Mouse (Mus musculus): Measurements from ENCODE around the gene Fank1. TPM values are rescaled to one million over a fixed set of nuclear protein-coding genes. Genes with fewer than 3 reads are reported as not detected.

Fank1 gene
- polyA plus RNA-seq, 1 experiment from 2014 or later, result 6.6 TPM

- no peaks in the 10 kb centered on the region for H3K9me3 ChIP-seq (replicated peaks)
- no peaks in the 10 kb centered on the region for H3K27me3 ChIP-seq
- no peaks in the 10 kb centered on the region for H3K36me3 ChIP-seq
- no peak overlapping the region for H3K27ac ChIP-seq (replicated peaks)
- no peak for ATAC-seq (ENCODE audit: insufficient number of reproducible peaks, low FRiP score, low TSS enrichment, low read depth)
- H3K4me3 ChIP-seq (replicated peaks), result no peak overlapping the region
- H3K4me2 ChIP-seq (replicated peaks), result no peak overlapping the region
- no peak overlapping the region for H3K9ac ChIP-seq
- 72% methylated on average over 5 of the region's 5 CpGs for WGBS
- no peaks in the 10 kb centered on the region for H3K4me1 ChIP-seq
Measured at GRCm38 (mm10) chr7:133768517-133768916, 8.1 kb upstream of the Fank1 start.

GRCm38 (mm10) chr7:133775179-133775578 is 1.5 kb upstream of the Fank1 start:
- Histone ChIP-seq H3K9ac (no peak overlapping the region), H3K36me3 (no peaks in the 10 kb centered on the region), H3K27me3 (0 out of 2 replicates have a peak, but pooled peaks cover 4% of the 10 kb centered on the region), H3K9me3 (replicated peaks) (no peaks in the 10 kb centered on the region), H3K4me3 (replicated peaks) (0 out of 2 replicates have a peak overlapping the region, but pooled peaks have one; percentile 80), H3K27ac (replicated peaks) (no peak overlapping the region), H3K4me1 (peaks cover 13% of the 10 kb centered on the region; the same call in 1 of the 2 replicates), H3K4me2 (replicated peaks) (no peak overlapping the region)
- ATAC-seq (ENCODE audit: insufficient number of reproducible peaks, low FRiP score, low TSS enrichment, low read depth), result no peak
- 81% methylated on average over 5 of the region's 5 CpGs for WGBS

- H3K4me3 ChIP-seq (replicated peaks), result peak overlapping the region; percentile 80
- H3K4me1 ChIP-seq, result peaks cover 13% of the 10 kb centered on the region; the same call in 1 of the 2 replicates
- no peak overlapping the region for H3K27ac ChIP-seq (replicated peaks)
- H3K36me3 ChIP-seq, result no peaks in the 10 kb centered on the region
- ATAC-seq (ENCODE audit: insufficient number of reproducible peaks, low FRiP score, low TSS enrichment, low read depth), result peak; percentile 39
- H3K9ac ChIP-seq, result peak overlapping the region; percentile 54
- 0 out of 2 replicates have a peak, but pooled peaks cover 4% of the 10 kb centered on the region for H3K27me3 ChIP-seq
- peak overlapping the region; percentile 86 for H3K4me2 ChIP-seq (replicated peaks)
- 3% methylated on average over 38 of the region's 38 CpGs for WGBS
- H3K9me3 ChIP-seq (replicated peaks), result no peaks in the 10 kb centered on the region
Measured at GRCm38 (mm10) chr7:133775796-133776625, 650 bp upstream of the Fank1 start.

GRCm38 (mm10) chr7:133781583-133781982 is 4.9 kb downstream of the Fank1 start:
- no peak overlapping the region for H3K4me2 ChIP-seq (replicated peaks)
- no peak for ATAC-seq (ENCODE audit: insufficient number of reproducible peaks, low FRiP score, low TSS enrichment, low read depth)
- H3K9ac ChIP-seq, result no peak overlapping the region
- no peaks in the 10 kb centered on the region for H3K27me3 ChIP-seq
- no peaks in the 10 kb centered on the region for H3K4me1 ChIP-seq
- no peak overlapping the region for H3K27ac ChIP-seq (replicated peaks)
- no peak overlapping the region for H3K4me3 ChIP-seq (replicated peaks)
- H3K9me3 ChIP-seq (replicated peaks), result no peaks in the 10 kb centered on the region
- 68% methylated on average over 6 of the region's 6 CpGs for WGBS
- no peaks in the 10 kb centered on the region for H3K36me3 ChIP-seq

GRCm38 (mm10) chr7:133781991-133782390 is 5.3 kb downstream of the Fank1 start:
- 51% methylated on average over 6 of the region's 6 CpGs for WGBS
- no peaks in the 10 kb centered on the region for H3K4me1 ChIP-seq
- H3K27me3 ChIP-seq, result no peaks in the 10 kb centered on the region
- H3K4me3 ChIP-seq (replicated peaks), result no peak overlapping the region
- H3K27ac ChIP-seq (replicated peaks), result no peak overlapping the region
- ATAC-seq (ENCODE audit: insufficient number of reproducible peaks, low FRiP score, low TSS enrichment, low read depth), result no peak
- no peaks in the 10 kb centered on the region for H3K36me3 ChIP-seq
- no peaks in the 10 kb centered on the region for H3K9me3 ChIP-seq (replicated peaks)
- H3K4me2 ChIP-seq (replicated peaks), result no peak overlapping the region
- no peak overlapping the region for H3K9ac ChIP-seq

GRCm38 (mm10) chr7:133782717-133783435 is 6.2 kb downstream of the Fank1 start, which contains the start of gene Dhx32:
Dhx32 (minus strand) TSS chr7:133782726.
- Histone ChIP-seq H3K36me3 (no peaks in the 10 kb centered on the region), H3K9ac (no peak within 1 kb of the TSS), H3K27me3 (no peaks in the 10 kb centered on the region), H3K9me3 (replicated peaks) (no peaks in the 10 kb centered on the region), H3K4me1 (no peaks in the 10 kb centered on the region), H3K27ac (replicated peaks) (no peak within 1 kb of the TSS; the same call in 1 of the 2 replicates), H3K4me2 (replicated peaks) (no peak within 1 kb of the TSS), H3K4me3 (replicated peaks) (no peak within 1 kb of the TSS)
- WGBS, result 20% methylated on average over 18 of the region's 18 CpGs
- 0 out of 2 replicates have a peak, but pooled peaks have one; percentile 51 for ATAC-seq (ENCODE audit: insufficient number of reproducible peaks, low FRiP score, low TSS enrichment, low read depth)

- Histone ChIP-seq H3K27me3 (no peaks in the 10 kb centered on the region), H3K4me1 (no peaks in the 10 kb centered on the region), H3K9ac (no peak overlapping the region), H3K4me3 (replicated peaks) (no peak overlapping the region), H3K4me2 (replicated peaks) (no peak overlapping the region), H3K9me3 (replicated peaks) (no peaks in the 10 kb centered on the region), H3K27ac (replicated peaks) (no peak overlapping the region), H3K36me3 (no peaks in the 10 kb centered on the region)
- 80% methylated on average over 6 of the region's 6 CpGs for WGBS
- ATAC-seq (ENCODE audit: insufficient number of reproducible peaks, low FRiP score, low TSS enrichment, low read depth), result no peak
Measured at GRCm38 (mm10) chr7:133787571-133787970, 10.9 kb downstream of the Fank1 start.

- H3K9me3 ChIP-seq (replicated peaks), result no peaks in the 10 kb centered on the region
- 67% methylated on average over 3 of the region's 3 CpGs for WGBS
- no peak overlapping the region for H3K27ac ChIP-seq (replicated peaks)
- no peak overlapping the region for H3K9ac ChIP-seq
- H3K27me3 ChIP-seq, result no peaks in the 10 kb centered on the region
- H3K4me2 ChIP-seq (replicated peaks), result no peak overlapping the region
- no peak for ATAC-seq (ENCODE audit: insufficient number of reproducible peaks, low FRiP score, low TSS enrichment, low read depth)
- no peaks in the 10 kb centered on the region for H3K36me3 ChIP-seq
- no peaks in the 10 kb centered on the region for H3K4me1 ChIP-seq
- H3K4me3 ChIP-seq (replicated peaks), result no peak overlapping the region
Measured at GRCm38 (mm10) chr7:133788147-133788546, 11.5 kb downstream of the Fank1 start.

- Histone ChIP-seq H3K4me1 (peaks cover 6% of the 10 kb centered on the region), H3K4me2 (replicated peaks) (no peak overlapping the region), H3K9ac (no peak overlapping the region), H3K9me3 (replicated peaks) (no peaks in the 10 kb centered on the region), H3K27me3 (no peaks in the 10 kb centered on the region), H3K27ac (replicated peaks) (no peak overlapping the region), H3K4me3 (replicated peaks) (no peak overlapping the region), H3K36me3 (no peaks in the 10 kb centered on the region)
- WGBS, result 91% methylated on average over 4 of the region's 4 CpGs
- no peak for ATAC-seq (ENCODE audit: insufficient number of reproducible peaks, low FRiP score, low TSS enrichment, low read depth)
Measured at GRCm38 (mm10) chr7:133790171-133790570, 13.5 kb downstream of the Fank1 start.

GRCm38 (mm10) chr7:133790608-133791229 is 14.1 kb downstream of the Fank1 start:
- Histone ChIP-seq H3K27ac (replicated peaks) (no peak overlapping the region), H3K36me3 (no peaks in the 10 kb centered on the region), H3K4me3 (replicated peaks) (no peak overlapping the region), H3K9me3 (replicated peaks) (no peaks in the 10 kb centered on the region), H3K27me3 (no peaks in the 10 kb centered on the region), H3K4me1 (peaks cover 6% of the 10 kb centered on the region), H3K4me2 (replicated peaks) (no peak overlapping the region), H3K9ac (no peak overlapping the region)
- no peak for ATAC-seq (ENCODE audit: insufficient number of reproducible peaks, low FRiP score, low TSS enrichment, low read depth)
- 84% methylated on average over 4 of the region's 4 CpGs for WGBS

- H3K36me3 ChIP-seq, result no peaks in the 10 kb centered on the region
- ATAC-seq (ENCODE audit: insufficient number of reproducible peaks, low FRiP score, low TSS enrichment, low read depth), result no peak
- no peak overlapping the region for H3K4me2 ChIP-seq (replicated peaks)
- H3K9me3 ChIP-seq (replicated peaks), result no peaks in the 10 kb centered on the region
- no peak overlapping the region for H3K4me3 ChIP-seq (replicated peaks)
- no peak overlapping the region for H3K27ac ChIP-seq (replicated peaks)
- peaks cover 6% of the 10 kb centered on the region for H3K4me1 ChIP-seq
- WGBS, result 22% methylated on average over 1 of the region's 1 CpGs
- no peaks in the 10 kb centered on the region for H3K27me3 ChIP-seq
- H3K9ac ChIP-seq, result no peak overlapping the region
Measured at GRCm38 (mm10) chr7:133792771-133793170, 16.1 kb downstream of the Fank1 start.

Measured in embryonic facial prominence, embryonic 15.5 days (tissue).